Mouse (Mus musculus) adrenal gland (tissue): Measurements from ENCODE around the gene Ap2m1.

Experiments used
- intact Hi-C: fragments of 180-260 bp; cut with DNase I; formaldehyde crosslinking; loops from one replicate; pipeline ENCODE4 v1.15.1; 2025
- long read RNA-seq, 2 experiments: library from polyadenylated mRNA; unstranded; transcript quantifications; one replicate each; pipeline ENCODE4 v2.0.0; 2020; ENCODE audit warnings: borderline replicate concordance in 1 of 2; ENCODE audit not compliant: insufficient replicate concordance in 1 of 2

Ap2m1 gene
- long read RNA-seq, experiment 1, transcript Ap2m1-202 (11 exons, 2,080 nt): major isoform, 73 of 86 reads
- long read RNA-seq, experiment 1, partial matches to known transcripts: 3 of 86 reads
- long read RNA-seq, experiment 1, other reads (novel, unspliced or antisense): 9 of 86 reads
- long read RNA-seq, experiment 2, transcript Ap2m1-202 (11 exons, 2,080 nt): major isoform, 94 of 109 reads
- long read RNA-seq, experiment 2, partial matches to known transcripts: 4 of 109 reads
- long read RNA-seq, experiment 2, other reads (novel, unspliced or antisense): 11 of 109 reads

GRCm38 (mm10) chr16:20535296-20536080 lies at the start of gene Ap2m1:
Gene Ap2m1, plus strand, starts transcription at chr16:20535478.
- intact Hi-C loops: loop anchor here (5.0 to 10.0 kb wide), 3 partner anchors 38 to 139 kb away; partner anchors contain the start of genes Alg3, Eef1akmt4, Eif2b5 and Gm49333

DNA sequence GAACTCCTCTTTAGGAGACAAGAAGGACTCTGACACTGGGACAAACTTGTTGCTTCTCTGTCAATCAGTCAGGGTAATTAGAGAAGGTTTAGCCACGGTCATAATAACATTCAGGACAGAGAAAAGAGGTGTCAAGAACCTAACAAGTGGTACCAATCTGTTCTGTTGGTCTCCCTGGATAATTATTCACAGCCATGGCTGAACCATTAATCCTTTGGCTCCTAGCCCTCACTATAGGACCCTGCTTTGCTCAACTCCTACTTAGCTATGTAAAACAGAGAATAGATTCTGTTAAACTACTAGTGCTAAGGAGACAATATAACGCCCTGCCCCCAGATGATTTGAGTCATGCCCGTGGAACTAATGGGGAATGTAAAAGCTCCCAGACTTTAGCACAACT lies 49.2 kb upstream of the Ap2m1 start:
- intact Hi-C loops: loop anchor here (10.0 kb wide), 2 partner anchors 141 to 251 kb away; no protein-coding TSS in a partner anchor

GRCm38 (mm10) chr16:20488151-20488550 lies 47.1 kb upstream of the Ap2m1 start:
- intact Hi-C loops: loop anchor here (10.0 kb wide), 2 partner anchors 143 to 253 kb away; no protein-coding TSS in a partner anchor

DNA sequence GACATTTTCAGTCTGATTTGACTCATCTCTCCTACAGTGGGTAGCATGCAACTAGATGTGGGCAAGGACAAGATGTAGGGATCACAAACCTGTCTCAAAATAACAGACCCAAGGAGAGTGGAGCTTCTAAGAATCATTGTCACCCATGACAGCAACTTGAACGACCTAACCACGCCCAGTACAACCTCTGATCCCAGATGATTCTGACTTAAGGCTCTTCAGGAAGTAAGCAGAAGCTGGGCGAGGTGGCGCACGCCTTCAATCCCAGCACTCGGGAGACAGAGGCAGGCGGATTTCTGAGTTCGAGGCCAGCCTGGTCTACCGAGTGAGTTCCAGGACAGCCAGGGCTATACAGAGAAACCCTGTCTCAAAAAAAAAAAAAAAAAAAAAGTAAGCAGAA lies 46.5 kb upstream of the Ap2m1 start:
- intact Hi-C loops: loop anchor here (10.0 kb wide), 2 partner anchors 144 to 254 kb away; no protein-coding TSS in a partner anchor

DNA sequence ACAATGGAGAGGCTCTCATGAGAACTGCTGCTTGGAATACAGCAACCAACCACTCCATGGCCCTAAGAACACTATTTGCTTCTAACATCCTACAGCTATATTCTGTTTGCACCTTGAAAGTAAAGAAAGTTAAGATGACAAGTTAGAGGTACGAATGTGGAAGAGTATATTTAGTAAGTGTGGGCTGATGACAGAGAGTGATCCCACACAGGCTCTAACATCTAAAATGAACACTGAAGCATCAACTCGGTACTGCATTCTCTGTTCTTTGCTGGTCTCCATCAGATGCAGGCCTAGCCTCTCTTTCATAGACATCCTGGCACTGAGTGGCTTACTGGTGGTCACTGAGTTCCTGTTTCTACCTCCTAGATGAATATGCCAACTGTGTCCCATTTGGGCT lies 46.0 kb upstream of the Ap2m1 start:
- intact Hi-C loops: loop anchor here (10.0 kb wide), 2 partner anchors 144 to 254 kb away; no protein-coding TSS in a partner anchor

GRCm38 (mm10) chr16:20490581-20490980 lies 44.7 kb upstream of the Ap2m1 start:
- intact Hi-C loops: no loop called here

GRCm38 (mm10) chr16:20491301-20491700 lies 44.0 kb upstream of the Ap2m1 start:
- intact Hi-C loops: no loop called here

GRCm38 (mm10) chr16:20493452-20493851 lies 41.8 kb upstream of the Ap2m1 start:
- intact Hi-C loops: no loop called here

DNA sequence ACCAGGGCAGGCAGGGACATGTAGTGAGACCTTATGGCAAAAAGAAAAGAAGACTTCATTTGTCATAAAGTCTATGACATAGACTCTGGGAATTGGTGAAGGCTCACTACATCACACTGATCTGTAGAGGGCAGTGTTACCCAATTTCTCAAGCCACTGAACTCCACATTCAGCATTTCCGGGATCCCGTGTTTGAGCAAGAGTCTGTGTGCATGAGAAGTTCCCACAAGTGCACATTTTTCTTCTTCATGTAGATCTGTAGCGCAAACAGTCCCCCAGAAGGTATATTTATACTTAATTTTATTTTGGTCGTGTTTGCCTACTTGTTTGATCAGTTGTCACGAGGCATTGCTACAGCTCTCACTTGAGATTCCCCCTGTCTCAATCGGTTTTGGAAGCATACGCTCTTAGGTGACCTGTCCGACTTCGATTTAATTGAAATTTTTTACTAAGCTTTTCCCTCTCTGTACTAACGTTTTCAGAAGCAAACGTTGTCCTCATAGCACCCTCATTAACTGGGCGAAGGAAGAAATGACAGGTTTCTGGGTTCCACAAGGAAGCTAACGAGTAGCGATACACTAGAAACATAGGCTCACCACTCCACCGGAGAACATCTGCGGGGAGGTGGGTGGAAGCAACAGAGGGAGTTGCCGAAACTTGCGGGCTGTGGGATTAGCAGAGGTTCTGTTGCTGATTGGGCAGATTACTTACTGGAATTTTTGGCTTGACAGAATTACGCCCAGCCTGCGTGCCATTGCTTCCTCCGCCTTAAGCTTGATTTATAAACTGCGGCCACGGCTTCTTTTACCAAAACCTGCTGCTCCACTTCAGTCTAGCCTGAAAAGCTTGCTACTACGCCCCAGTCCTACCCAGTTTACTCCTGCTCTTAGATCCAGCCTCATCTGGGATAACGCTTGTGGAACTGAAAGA lies 38.3 kb upstream of the Ap2m1 start:
- intact Hi-C loops: loop anchor here (5.0 kb wide), 2 partner anchors 40 to 270 kb away; partner anchors contain the start of gene Ap2m1

DNA sequence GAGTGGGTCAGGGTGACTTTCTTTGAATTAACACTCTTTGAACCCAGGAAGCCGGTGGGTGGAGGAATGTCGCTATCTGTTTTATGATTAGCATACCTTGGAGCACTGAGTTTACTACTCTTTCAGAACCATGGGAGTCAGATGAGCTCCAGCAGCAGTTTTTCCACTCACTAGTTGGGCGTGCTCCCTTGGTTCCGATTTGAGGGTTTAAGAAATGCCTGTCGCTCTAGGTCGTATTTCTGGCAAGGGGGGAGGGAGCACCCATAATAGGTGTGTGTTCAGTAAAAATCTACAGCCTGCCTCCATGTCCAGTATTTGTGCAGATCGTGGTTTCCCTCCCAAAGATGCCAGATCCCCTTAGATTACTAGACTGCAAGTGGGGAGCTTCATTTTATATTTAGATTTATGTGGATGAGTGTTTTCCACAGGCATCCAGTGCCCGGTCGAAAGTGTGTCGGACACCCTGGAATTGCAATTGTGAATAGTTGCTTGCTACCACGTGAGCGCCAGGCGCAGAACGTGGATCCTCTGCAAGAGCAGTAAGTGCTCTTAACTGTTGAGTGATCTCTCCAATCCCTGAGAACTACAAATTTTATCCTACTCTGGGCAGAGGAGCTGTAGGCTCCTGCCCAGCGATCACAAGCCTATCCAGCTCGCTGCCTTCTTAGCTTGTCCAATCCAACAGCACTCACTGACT lies 37.1 kb upstream of the Ap2m1 start:
- intact Hi-C loops: loop anchor here (5.0 kb wide), 2 partner anchors 39 to 269 kb away; partner anchors contain the start of gene Ap2m1

DNA sequence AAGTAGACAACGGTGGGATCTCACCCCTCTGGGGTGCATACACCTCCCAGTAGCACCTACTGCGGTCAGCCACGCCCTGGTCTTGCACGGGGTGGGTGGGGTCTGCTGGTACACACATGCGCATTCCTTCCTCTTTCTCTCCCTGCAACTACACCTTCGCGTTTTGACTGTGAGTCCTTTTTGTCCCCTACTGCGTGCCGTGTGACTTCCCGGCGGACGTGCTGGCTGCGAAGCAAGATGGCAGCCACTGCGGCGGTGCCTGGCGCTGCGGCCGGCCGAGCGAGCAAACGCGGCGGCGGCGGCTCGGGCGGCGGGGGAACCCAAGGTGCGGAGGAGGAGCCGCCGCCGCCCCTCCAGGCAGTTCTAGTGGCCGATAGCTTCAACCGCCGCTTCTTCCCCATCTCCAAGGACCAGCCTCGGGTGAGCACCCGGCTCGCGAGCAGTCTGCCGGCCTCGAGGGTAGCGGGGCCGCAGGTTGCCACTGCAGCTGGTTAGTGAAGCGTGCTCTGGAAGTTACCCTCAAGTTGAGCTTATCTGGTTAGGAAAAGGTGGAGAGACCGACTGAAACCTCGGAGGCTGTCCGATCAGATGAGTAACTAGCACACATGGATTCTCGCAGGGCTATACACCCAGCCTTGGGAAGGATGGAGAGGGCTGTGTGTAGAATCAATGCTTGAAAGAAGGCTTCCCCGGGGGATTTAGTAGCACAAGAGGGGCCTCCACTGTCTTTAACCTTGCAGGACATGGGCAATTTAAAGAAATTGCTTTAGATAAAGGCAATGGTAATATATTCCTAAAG lies 36.4 kb upstream of the Ap2m1 start, which contains the start of gene Eif2b5:
Gene Eif2b5, plus strand, starts transcription at position 141 of the 799 bp plus-strand sequence.
- intact Hi-C loops: loop anchor here (5.0 kb wide), 2 partner anchors 38 to 268 kb away; partner anchors contain the start of gene Ap2m1

- intact Hi-C loops: loop anchor here (5.0 kb wide), 1 partner anchor 136 kb away; no protein-coding TSS in a partner anchor
Observed at GRCm38 (mm10) chr16:20506000-20506399, 29.3 kb upstream of the Ap2m1 start.

DNA sequence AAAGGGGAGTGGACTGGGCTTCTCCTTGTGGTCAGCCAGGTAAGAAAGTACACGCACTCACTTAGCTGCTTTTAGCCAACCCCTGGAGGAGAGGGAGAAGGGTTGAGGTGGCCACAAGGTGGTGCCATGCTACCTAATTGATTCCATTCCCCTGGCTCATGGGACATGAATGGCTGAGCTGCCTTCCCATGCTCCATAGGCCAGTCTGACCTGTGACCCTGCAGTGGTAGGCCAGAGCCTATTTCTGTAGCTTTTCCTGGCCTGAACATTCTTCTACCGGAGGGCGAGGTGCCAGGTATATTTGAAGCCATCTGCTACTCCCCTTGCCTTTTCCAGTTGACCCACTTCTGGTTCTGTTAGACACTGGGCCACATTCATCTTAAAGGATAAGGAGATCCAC lies 25.9 kb upstream of the Ap2m1 start:
- intact Hi-C loops: loop anchor here (5.0 kb wide), 1 partner anchor 133 kb away; no protein-coding TSS in a partner anchor

GRCm38 (mm10) chr16:20511277-20511847 lies 23.9 kb upstream of the Ap2m1 start:
- intact Hi-C loops: no loop called here

DNA sequence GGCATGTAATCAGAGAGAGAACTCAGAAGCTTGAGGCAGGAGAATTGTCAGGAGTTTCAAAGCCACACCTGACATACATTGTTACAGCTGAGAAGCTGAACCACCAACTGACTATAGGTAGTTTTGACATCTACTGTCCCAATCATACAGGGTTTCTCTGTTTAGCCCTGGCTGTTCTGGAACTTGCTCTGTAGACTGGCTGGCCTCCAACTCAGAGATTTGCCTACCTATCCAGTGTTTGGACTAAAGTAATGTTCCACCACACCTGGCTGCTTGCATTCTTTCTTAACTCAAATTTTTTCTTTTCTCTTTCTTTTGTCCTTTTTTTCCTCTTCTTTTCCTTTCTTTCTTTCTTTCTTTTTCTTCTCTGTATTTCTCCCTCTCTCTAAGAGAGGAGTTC lies 19.2 kb upstream of the Ap2m1 start:
- intact Hi-C loops: no loop called here

DNA sequence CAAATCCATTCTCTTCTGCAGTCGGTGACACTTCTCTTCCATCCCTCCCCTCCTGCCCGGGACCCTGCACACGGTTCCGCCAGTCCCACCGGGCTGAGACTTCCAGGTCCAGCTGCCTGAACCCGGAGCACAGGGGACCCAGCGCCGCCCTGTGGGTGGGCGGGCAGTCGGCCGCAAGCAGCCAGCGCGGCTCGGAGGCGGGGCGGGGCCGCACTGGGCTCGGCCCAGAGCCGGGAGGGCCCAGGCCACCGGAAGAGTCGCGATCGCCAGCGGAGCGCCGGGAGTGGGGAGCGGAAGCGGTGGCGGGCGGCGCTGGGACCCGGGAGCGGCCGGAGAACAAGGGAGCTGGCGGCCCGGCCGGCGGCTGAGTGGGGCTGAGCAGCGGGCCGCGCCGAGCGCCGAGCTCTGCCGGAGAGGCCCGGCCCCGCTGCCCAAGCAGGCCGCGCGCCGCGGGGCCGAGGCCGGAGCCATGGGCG lies 18.5 kb upstream of the Ap2m1 start, which contains the start of gene Dvl3:
Gene Dvl3, plus strand, starts transcription at position 257 of the 476 bp plus-strand sequence.
- intact Hi-C loops: no loop called here

GRCm38 (mm10) chr16:20517216-20517615 lies 18.1 kb upstream of the Ap2m1 start:
- intact Hi-C loops: no loop called here

DNA sequence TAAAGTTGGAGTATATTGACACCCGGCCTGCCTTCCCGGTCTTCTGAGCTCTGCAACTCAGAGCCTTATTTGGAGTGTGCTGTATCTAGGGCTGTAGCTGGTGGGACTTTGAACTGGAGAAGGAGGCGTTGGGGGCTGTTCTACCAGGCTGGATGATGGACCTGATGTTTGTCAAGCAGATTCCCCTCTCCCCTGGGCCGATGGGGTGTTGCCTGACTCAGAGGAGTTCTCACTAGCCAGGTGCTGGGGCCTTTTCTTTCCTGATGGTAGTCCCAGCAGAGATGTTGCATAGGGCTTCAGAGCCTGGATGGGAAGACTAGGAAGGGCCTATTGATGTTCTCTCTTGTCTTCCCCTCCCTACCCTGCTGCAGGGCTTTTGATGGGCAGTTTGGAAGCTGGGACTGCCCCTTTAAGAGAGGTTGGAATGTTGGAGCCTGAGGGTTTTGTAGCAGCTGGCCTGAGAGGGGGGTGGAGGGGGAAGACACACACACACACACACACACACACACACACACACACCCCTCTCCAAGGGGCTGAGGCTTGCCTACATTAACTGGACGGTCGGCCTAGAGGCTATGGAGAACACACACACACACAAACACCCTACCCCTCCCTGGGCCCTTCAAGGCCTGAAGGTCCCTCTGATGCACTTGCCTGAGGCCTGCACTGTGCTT lies 17.4 kb upstream of the Ap2m1 start:
- intact Hi-C loops: no loop called here
